Mouse (Mus musculus) megakaryocyte, adult 5-6 weeks (primary cell): Measurements from ENCODE around the gene Slc2a5. TPM values are rescaled to one million over a fixed set of nuclear protein-coding genes. Genes with fewer than 3 reads are reported as not detected.
A peak's percentile ranks its signal among the peaks of the same experiment; 100 is the strongest.

Source experiments
- ATAC-seq: 2 replicates; pipeline ENCODE4 v1.8.0; 2016; ENCODE audit warnings: mild to moderate bottlenecking, inconsistent platforms; ENCODE audit not compliant: poor library complexity, severe bottlenecking
- total RNA-seq, 2 experiments: library from RNA; stranded (forward) in 1 of 2; stranded (reverse) in 1 of 2; fragments of 153-499, 151-499 nt in 1 of 2; fragments of 221-1000, 200-1000 nt in 1 of 2; gene quantifications; 2 replicates each; pipeline versions ENCODE4 v1.2.3 to v1.2.4; 2015 to 2017

Gene Slc2a5
- total RNA-seq (2015) (not detected in 2 replicates), total RNA-seq (2017) (0.11 TPM in 1 of 2 replicates, not detected in the other)

DNA sequence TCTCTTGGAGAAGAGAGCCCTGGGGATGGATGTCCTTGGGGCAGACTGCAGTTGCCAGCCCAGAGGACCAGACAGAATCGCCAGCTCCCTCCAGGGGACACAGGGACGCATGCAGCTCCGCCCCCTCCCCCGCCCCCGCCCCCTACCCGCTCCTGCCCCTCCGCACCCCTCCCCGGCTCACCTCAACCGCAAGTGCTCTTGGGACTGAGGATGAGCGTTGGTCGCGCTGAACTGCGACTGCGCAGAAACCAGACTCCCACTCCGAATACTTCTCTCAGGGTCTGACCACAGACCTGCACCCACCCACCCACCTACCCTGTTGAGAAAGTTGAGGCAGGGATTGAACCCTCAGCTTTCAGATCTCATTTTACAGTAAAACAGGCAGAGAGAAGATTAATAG is at the start of gene Slc2a5:
Gene Slc2a5, plus strand, starts transcription at position 229 of the 400 bp plus-strand sequence.
- no peak for ATAC-seq

GRCm38 (mm10) chr4:150070136-150070535 is 48.9 kb upstream of the Slc2a5 start:
- no peak for ATAC-seq

DNA sequence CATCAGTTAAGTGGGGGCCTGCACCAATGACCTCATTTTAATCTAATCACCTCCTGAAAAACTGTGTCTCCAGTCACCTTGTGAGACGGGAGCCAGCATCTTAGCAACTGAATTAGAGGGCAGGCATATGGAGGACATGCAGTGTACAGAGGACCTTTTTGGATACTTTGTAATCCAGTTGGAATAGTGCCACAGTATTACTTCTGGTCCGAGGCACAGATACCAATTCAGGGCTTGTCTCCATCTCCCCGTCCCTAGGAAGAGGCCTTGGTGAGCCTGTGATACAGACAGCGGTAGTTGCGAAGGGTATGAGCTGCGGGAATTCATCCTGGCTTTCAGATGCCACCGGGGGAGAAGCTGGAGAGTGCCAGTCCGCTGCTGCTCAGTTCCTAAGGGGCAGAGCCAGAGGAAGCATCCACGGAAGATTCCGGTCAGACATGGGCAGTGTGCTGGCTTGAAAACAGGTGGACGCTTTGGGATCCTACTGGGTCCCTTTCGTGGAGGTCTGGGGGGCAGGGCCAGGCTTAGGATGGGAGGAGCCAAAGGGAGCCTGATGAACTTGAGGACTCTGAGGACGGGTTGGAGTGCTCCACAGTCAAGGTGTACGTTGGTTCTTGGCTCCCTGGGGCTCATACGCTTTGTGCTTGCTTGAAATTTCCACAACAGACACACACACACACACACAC is 46.5 kb upstream of the Slc2a5 start:
- no peak for ATAC-seq

DNA sequence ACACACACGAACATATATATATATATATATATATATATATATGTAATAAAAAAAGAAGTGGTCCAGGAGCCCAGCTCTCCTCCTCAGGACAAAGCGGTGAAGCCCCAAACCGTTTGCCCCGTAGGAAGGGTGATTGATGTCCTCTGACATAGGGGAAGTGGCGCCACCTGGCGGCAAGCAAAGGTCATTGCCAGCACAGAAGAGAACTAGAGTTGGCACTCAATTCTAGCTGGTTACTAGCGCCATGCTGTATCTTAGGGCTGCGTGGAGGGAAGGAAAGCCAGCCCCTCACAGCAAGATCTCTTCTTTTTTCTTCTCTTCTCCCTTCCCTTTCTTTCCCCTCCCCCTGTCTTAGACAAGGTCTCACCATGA is 46.0 kb upstream of the Slc2a5 start:
- ATAC-seq: peak; percentile 62

DNA sequence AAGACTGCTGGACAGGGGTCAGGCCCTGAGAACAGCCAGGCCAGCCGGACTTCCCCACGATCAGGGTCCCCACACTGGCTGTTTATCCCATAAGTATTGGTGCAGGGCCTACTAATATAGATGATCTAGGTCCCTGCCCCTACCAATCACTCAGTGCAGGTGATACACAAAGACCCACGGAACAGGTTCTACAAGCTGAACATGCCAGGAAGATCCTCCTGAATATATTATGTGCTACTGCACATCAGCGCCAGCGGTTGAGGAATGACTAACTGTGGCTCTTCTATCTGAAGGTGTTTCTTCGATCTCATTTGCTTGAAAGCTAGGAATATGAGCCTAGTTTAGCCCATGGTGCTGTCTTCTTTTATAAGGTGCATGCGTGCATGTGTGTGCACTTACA is 43.7 kb upstream of the Slc2a5 start:
- no peak for ATAC-seq

GRCm38 (mm10) chr4:150076147-150076546 is 42.9 kb upstream of the Slc2a5 start:
- peak; percentile 92 for ATAC-seq

- ATAC-seq: no peak
These were observed 40.4 kb upstream of the Slc2a5 start for GRCm38 (mm10) chr4:150078646-150079045.

DNA sequence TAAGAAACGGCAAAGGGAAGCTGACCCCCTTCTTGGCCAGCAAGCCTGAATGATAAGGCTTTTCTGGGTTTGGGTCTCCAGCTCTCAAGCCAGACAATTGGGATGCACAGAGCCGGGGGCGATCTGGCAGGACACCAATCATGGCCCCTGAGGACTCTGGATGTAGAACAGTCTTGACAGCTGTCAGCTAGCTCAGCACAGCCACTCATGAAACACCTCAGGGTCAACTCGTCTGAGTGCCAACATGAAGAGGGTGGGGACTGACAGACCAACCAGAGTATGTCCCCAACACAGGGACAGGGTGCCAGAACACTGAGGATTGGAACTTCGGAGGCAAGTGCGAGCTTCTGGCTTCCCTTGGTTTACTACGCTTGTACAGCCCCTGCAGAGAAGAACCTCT is 39.8 kb upstream of the Slc2a5 start:
- ATAC-seq: no peak

GRCm38 (mm10) chr4:150080330-150080967 is 38.6 kb upstream of the Slc2a5 start:
- ATAC-seq: no peak

DNA sequence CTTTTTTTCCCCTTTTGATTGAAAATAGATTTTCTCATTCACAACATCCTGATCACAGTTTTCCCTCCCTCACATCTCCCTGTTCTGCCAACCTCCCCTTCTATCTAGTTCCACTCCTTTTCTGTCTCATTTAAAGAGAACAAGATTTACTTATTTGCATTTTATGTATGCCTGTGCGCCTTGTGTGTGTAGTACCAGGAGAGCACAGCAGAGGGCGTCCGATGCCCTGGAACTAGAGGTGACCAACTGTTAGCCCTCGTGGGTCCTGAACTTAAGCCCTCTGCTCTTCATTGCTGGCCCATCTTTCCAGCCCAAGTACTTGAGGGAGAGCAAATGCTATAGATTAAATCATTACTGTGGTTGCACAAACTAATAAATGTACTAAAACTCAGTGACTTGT is 33.7 kb upstream of the Slc2a5 start:
- ATAC-seq: no peak

GRCm38 (mm10) chr4:150086841-150087160 is 32.3 kb upstream of the Slc2a5 start:
- ATAC-seq: no peak

- ATAC-seq: peak; percentile 93
These were observed 31.8 kb upstream of the Slc2a5 start, which contains the start of gene Gpr157 for GRCm38 (mm10) chr4:150087161-150087889. Gene Gpr157, plus strand, starts transcription at chr4:150087365.

DNA sequence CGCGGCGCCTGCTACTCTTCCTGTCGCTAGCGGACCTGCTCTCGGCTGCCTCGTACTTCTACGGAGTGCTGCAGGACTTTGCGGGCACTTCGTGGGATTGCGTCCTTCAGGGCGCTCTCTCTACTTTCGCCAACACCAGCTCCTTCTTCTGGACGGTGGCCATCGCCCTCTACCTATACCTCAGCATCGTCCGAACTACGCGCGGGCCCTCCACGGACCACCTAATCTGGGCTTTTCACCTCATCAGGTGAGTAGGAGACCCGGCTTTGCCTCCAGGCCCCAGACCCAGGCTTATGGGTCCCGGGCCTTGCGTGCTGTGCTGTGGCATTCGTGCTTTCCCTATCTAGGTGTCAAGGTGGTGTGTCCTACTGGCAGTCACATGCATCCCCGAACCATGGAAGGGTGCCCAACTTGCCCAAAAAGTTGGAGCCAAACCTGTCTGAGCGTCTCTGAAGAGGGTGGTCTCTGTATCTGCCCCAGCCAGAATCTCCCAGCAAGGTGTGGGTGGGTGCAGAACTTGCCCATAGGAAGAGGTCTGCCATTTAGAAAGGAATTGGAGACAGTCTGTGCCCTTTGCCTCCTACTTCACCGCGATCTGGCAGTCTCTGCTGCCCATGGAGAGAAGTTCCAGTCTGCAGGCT is 31.1 kb upstream of the Slc2a5 start:
- ATAC-seq: no peak

GRCm38 (mm10) chr4:150089121-150089520 is 30.0 kb upstream of the Slc2a5 start:
- ATAC-seq: no peak

DNA sequence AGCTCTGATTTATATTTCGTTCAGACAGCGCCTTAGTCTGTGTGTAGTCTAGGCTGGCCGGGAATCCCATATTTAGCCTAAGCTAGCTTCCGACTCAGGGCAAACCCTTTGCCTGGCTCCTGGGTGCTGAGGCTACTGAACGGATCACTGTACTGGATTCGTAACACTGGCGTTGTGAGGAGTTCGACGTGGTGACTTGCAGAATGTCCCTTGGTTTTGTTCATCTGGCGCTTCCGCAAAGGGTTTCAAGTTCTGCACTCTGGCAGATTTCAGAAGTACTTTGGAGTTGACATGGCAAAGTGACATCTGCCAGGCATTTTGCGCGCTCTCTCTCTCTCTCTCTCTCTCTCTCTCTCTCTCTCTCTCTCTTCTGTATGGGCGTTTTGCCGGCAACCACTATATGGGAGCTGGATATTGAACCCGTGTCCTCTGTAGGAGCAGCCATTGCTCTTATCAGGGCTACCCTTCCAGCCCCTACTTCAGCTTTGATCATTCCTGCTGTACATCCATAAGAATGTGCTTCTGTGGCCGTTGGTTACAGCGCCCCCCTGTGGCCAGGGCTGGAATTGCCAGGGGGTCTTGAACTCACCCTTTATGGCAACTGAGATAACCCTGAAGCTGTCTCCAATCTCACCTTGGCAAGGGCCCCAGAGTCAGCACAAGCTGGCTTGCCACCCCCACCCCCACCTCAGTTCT is 27.0 kb upstream of the Slc2a5 start:
- ATAC-seq: no peak

DNA sequence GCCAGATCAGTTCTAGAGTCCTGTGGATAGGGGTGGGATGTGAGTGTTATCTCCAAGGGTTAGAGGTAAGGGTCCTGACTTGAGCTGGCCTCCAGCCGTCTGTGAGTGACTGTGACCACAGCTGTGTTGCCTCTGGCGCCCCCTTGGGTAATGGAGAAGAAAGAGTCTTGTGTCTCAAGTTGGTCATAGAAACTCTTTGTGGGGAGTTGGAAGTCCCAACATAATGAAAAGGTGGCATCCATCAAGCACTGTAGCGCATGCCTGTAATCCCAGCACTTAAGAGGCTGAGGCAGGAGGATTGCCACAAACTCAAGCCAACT is 26.5 kb upstream of the Slc2a5 start:
- ATAC-seq: peak; percentile 28; the same call in 1 of the 2 replicates

DNA sequence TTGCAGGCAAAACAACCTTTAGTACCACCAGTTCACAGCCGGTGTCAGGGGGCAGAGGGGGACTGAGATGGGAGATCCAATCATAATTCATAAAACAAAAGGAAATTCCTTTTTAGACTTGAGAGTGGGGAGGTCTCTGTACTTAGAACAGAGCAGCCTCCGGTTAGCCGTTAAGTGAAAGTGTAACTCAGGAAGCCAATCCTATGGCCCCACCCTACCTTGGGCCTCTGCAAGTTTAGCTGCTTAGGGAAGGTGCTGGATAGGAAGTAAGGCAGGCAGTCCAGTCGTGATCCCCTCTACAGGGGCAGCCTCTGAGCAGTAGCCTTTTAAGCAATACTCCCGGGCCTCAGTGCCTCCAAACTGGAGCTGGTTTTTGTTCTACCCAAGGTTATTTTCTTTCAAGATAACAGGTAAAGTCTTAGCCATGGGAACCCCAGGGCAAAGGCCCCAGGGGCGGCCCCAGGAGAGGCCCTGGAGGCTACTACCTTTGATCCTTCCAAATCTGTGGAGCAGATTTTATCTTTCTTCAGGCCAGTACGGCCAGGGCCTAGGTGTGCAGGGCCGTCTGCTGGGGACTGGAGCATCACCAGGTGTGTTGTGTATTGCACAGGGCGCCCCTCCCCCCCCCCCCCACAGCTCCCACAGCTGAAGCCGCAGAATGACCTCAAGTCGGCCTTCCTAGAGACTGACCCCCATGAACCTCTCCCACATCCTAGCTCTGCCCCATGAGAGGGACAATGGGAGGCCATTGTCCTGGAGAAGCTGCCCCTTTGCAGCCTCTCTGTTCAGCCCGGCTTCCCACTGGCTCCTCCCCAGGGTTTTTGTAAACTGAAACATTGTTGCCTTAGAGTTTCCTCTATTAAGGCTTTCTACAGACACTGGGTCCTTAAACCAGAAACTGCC is 25.3 kb upstream of the Slc2a5 start:
- ATAC-seq: peak; percentile 51

DNA sequence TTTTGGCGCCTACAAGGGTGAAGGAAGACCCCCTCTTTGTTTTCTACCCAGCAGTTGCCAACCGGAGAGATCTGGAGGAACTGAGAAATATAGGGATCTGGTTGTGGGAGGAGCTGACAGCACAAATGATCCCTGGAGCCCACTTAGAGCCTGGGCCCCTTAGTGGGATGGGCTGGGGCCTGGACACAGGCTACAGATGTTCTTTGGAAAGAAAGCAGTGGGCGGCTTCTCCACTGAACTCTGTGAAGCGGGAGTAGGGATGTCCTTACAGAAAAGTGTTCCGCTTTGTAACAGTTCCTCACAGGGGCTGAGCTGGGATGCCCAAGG is 24.7 kb upstream of the Slc2a5 start:
- ATAC-seq: no peak

DNA sequence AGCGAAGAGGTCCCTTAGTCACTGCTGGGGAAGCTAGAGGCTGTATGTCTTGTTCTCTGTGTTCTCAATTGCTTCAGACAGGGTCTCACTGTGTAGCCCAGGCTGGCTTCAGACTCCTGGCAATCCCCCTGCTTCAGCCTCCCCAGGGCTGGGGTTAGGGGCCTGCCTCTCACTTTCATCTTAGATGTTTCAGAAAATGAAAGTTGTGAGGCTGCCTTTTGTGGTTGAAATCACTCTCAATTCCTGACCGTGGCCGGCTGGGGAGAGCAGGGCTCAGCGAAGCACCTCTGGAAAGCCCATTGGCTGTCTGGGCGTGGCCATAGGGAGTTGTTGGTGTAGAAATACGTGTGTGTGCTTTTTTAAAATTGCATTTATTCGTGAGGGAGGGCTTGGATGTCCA is 22.8 kb upstream of the Slc2a5 start:
- no peak for ATAC-seq

- ATAC-seq: no peak
These were observed 21.2 kb upstream of the Slc2a5 start for GRCm38 (mm10) chr4:150097847-150098246.
